18 mouse cellular contexts compared by ENCODE assay signal in the genomic region with DNA sequence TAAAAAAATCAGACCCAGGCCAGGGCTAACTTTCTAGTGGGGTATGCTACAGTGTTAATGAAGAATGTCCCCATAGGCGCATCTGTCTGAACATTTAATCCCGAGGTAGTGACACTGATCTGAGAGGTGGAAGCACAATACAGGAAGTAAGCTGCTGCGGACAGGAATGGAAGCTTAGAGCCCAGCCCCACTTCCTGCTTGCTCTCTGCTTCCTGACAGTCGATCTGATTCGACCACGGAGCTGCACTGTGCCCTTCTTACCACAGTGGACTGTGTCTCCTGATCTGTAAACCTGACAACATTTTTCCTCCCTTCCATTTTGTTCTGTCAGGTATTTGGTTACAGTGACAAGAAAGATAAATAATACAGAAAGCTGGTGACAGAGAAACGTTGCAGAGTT.
DNase-seq lines count a peak whose midpoint lies in the region; ATAC-seq and TF ChIP-seq lines count a peak whose summit lies in the region.
"Had no signal": no experiment of that assay in that cellular context is flagged by ENCODE, and none has a peak within 500 bp of the region (broad histone marks: within the 10 kb centered on the region; RNA-seq: fewer than 3 reads in every experiment).

No protein-coding gene starts in this region.

- H3K9ac ChIP-seq in liver, postnatal 0 days (replicated peaks): no peak overlapping the region
- H3K9ac ChIP-seq: embryonic facial prominence, embryonic 15.5 days; forebrain, embryonic 15.5 days; heart, embryonic 12.5 days; liver, embryonic 15.5 days; midbrain, embryonic 13.5 days had no signal

- WGBS in thymus, adult 2 months: 12% methylated on average over 7 of the region's 7 CpGs
- 20% methylated on average over 7 of the region's 7 CpGs for WGBS in liver, postnatal 0 days (ENCODE audit: insufficient replicate concordance)

- H3K4me3 ChIP-seq in thymus, adult 2 months (ENCODE audit: control insufficient read depth, insufficient read depth, low read length): no peak overlapping the region
- no peak overlapping the region for H3K4me3 ChIP-seq in liver, postnatal 0 days (ENCODE audit: low read depth, low read length)
- H3K4me3 ChIP-seq: embryonic facial prominence, embryonic 15.5 days; forebrain, embryonic 15.5 days; heart, embryonic 12.5 days; liver, embryonic 15.5 days; midbrain, embryonic 13.5 days had no signal

- TF ChIP-seq EP300 in liver, postnatal 0 days (IDR thresholded peaks at IDR 0.05; ENCODE audit: low read depth): no peak

- no peak for TF ChIP-seq CTCF in thymus, adult 2 months (IDR thresholded peaks at IDR 0.05; ENCODE audit: borderline replicate concordance, control insufficient read depth, extremely low read depth, insufficient read depth, low read length, poor library complexity)
- no peak for TF ChIP-seq CTCF in liver, postnatal 0 days (IDR thresholded peaks at IDR 0.05; ENCODE audit: low read depth)

- DNase-seq in thymus, adult 2 months: peak; percentile 26
- no peak for DNase-seq in thymus, postnatal 10 days (ENCODE audit: low spot score in 2 of 2)
- peak; percentile 36 for DNase-seq in thymus, postnatal 4 days
- no peak for DNase-seq in liver, postnatal 0 days
- DNase-seq in layer of hippocampus, postnatal 36 days: no peak
- DNase-seq: cerebellum, adult 11 months; cerebellum, postnatal 10 days; heart, postnatal 10 days; kidney, adult 2 months; kidney, postnatal 14 days; right cerebral cortex, postnatal 14 days had no signal

- no peaks in the 10 kb centered on the region for H3K36me3 ChIP-seq in thymus, adult 2 months (ENCODE audit: control insufficient read depth, insufficient read depth, low read length)
- no peaks in the 10 kb centered on the region for H3K36me3 ChIP-seq in liver, postnatal 0 days (replicated peaks; ENCODE audit: insufficient read depth, low read length)
- H3K36me3 ChIP-seq: embryonic facial prominence, embryonic 15.5 days; forebrain, embryonic 15.5 days; heart, embryonic 12.5 days; liver, embryonic 15.5 days; midbrain, embryonic 13.5 days had no signal

- no peak for TF ChIP-seq POLR2A in thymus, adult 2 months (IDR thresholded peaks at IDR 0.05; ENCODE audit: control insufficient read depth, extremely low read depth, insufficient read depth, low read length, poor library complexity)

- no peak overlapping the region for H3K4me2 ChIP-seq in liver, postnatal 0 days (ENCODE audit: low read depth, low read length)
- H3K4me2 ChIP-seq: embryonic facial prominence, embryonic 15.5 days; forebrain, embryonic 15.5 days; heart, embryonic 12.5 days; liver, embryonic 15.5 days; midbrain, embryonic 13.5 days had no signal

- peak overlapping the region; percentile 44; the same call in 1 of the 2 replicates for H3K27ac ChIP-seq in thymus, adult 2 months (ENCODE audit: control insufficient read depth, insufficient read depth, low read length)
- no peak overlapping the region for H3K27ac ChIP-seq in liver, postnatal 0 days (ENCODE audit: low read depth)
- H3K27ac ChIP-seq: embryonic facial prominence, embryonic 15.5 days; forebrain, embryonic 15.5 days; liver, embryonic 15.5 days; midbrain, embryonic 13.5 days had no signal

- 0 out of 2 replicates have a peak, but pooled peaks have one; percentile 63 for ATAC-seq in common myeloid progenitor, adult 5-6 weeks (replicated peaks; ENCODE audit: low read depth, poor library complexity, severe bottlenecking)
- ATAC-seq in megakaryocyte, adult 5-6 weeks (ENCODE audit: poor library complexity, severe bottlenecking): peak; percentile 56
- no peak for ATAC-seq in liver, postnatal 0 days
- ATAC-seq: forebrain, embryonic 15.5 days; midbrain, embryonic 13.5 days had no signal

- H3K27me3 ChIP-seq in thymus, adult 2 months (ENCODE audit: control insufficient read depth, insufficient read depth, low read length): no peaks in the 10 kb centered on the region
- H3K27me3 ChIP-seq in liver, postnatal 0 days (ENCODE audit: insufficient read depth, low read length): no peaks in the 10 kb centered on the region
- H3K27me3 ChIP-seq: embryonic facial prominence, embryonic 15.5 days; forebrain, embryonic 15.5 days; heart, embryonic 12.5 days; liver, embryonic 15.5 days; midbrain, embryonic 13.5 days had no signal

- no peaks in the 10 kb centered on the region for H3K9me3 ChIP-seq in liver, postnatal 0 days (ENCODE audit: low read length)
- H3K9me3 ChIP-seq: embryonic facial prominence, embryonic 15.5 days; forebrain, embryonic 15.5 days; heart, embryonic 12.5 days; liver, embryonic 15.5 days; midbrain, embryonic 13.5 days had no signal

- peaks cover 8% of the 10 kb centered on the region for H3K4me1 ChIP-seq in thymus, adult 2 months (replicated peaks; ENCODE audit: control insufficient read depth, insufficient read depth, low read length)
- H3K4me1 ChIP-seq in liver, postnatal 0 days (ENCODE audit: insufficient read depth): no peaks in the 10 kb centered on the region
- H3K4me1 ChIP-seq: embryonic facial prominence, embryonic 15.5 days; forebrain, embryonic 15.5 days; liver, embryonic 15.5 days had no signal

Comparison
In these comparisons a context has a peak if more than half of its experiments do, and no peak if none do; other contexts are left out.
1. DNase-seq: peak in thymus, adult 2 months (single experiment) and thymus, postnatal 4 days (single experiment); none in thymus, postnatal 10 days (0 of 2), liver, postnatal 0 days (single experiment) and layer of hippocampus, postnatal 36 days (0 of 2).